Mouse (Mus musculus): ENCODE results near the gene Uts2b. TPM values are rescaled to one million over a fixed set of nuclear protein-coding genes. Genes with fewer than 3 reads are reported as not detected.

The Uts2b gene
- polyA plus RNA-seq, 1 experiment from 2014 or later: not detected

DNA sequence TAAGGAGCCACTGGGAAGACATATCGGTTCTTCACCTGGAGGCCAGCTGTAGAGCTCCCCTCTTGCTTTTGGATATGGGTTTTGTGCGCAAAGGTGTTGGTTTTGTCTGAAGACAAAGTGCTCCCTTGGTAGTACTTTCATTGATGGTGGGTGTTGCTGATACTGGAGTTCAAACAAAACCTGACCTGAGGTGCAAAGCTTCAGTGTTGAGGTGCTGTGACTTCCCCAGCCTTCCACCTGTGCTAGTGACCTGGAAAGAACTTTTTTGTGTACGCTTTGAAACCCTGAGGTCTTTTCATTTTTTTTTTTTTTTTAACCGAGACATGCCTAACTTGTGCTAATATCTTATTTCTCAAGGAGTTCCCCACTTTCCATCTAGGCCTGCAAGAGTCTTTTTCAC is 20.3 kb upstream of the Uts2b start:
- ATAC-seq (no peak), DNase-seq (ENCODE audit: low read depth, low spot score) (no peak)
- in situ Hi-C loops (cut with MboI; ENCODE audit: low pct_unique_long_range_greater_than_20kb): loop anchor here (10.0 kb wide), 1 partner anchor 786 kb away; no protein-coding TSS in a partner anchor
- no peak for TF ChIP-seq CTCF (IDR thresholded peaks at IDR 0.05)
- ChIA-PET CTCF (interaction anchor here (0.7 to 1.4 kb wide), 4 partner anchors 9 to 111 kb away, joined by 3 to 4 read pairs (median 3); no protein-coding TSS in a partner anchor), POLR2A (interaction anchor here (1.3 to 1.4 kb wide), 2 partner anchors 11 to 66 kb away, joined by 3 read pairs; no protein-coding TSS in a partner anchor)
- H3K27me3 ChIP-seq: no peaks in the 10 kb centered on the region

DNA sequence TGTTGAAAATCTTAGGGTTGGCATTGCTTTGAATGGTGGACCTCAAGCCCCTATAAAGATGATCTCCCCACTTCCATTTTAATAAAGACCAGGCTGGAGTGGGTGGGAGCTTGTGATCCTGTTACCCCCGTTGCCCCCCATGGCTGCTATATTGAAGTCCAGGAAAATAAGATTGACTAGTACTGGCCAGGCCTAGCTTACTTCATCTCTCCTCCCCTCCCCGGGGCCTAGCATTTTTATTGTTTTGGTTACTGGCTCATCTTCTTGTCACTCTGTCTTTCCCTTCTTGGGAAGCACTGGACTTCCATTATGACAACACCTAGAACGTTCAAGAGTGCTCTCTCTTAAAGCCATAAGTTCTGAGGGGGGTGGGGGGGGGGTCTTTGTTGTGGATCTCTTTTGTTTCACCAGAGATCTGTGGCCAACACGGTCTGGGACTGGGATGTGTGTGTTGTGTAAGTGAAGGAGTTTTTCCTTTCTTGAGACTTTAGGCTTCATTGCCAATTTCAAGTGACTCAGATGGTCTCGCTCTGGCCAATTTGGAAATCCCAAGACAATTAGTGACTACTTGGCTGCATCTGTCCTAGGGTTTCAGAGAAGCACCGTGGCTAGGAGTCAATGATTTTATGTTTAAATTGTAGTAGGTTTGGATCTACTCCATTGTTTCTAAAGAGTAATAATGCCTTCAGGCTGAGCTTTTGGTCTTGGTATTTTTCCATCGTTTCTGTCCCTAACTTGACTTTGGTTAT is 19.7 kb upstream of the Uts2b start:
- no peaks in the 10 kb centered on the region for H3K27me3 ChIP-seq
- in situ Hi-C loops (cut with MboI; ENCODE audit: low pct_unique_long_range_greater_than_20kb): loop anchor here (10.0 kb wide), 1 partner anchor 785 kb away; no protein-coding TSS in a partner anchor
- ChIA-PET CTCF (interaction anchor here (0.7 to 1.4 kb wide), 4 partner anchors 10 to 1048 kb away, joined by 3 read pairs; no protein-coding TSS in a partner anchor), POLR2A (interaction anchor here (1.3 to 1.4 kb wide), 2 partner anchors 12 to 65 kb away, joined by 3 read pairs; no protein-coding TSS in a partner anchor)
- DNase-seq (ENCODE audit: low read depth, low spot score) (peak; percentile 54), ATAC-seq (peak; percentile 17)
- TF ChIP-seq CTCF (IDR thresholded peaks at IDR 0.05): no peak

DNA sequence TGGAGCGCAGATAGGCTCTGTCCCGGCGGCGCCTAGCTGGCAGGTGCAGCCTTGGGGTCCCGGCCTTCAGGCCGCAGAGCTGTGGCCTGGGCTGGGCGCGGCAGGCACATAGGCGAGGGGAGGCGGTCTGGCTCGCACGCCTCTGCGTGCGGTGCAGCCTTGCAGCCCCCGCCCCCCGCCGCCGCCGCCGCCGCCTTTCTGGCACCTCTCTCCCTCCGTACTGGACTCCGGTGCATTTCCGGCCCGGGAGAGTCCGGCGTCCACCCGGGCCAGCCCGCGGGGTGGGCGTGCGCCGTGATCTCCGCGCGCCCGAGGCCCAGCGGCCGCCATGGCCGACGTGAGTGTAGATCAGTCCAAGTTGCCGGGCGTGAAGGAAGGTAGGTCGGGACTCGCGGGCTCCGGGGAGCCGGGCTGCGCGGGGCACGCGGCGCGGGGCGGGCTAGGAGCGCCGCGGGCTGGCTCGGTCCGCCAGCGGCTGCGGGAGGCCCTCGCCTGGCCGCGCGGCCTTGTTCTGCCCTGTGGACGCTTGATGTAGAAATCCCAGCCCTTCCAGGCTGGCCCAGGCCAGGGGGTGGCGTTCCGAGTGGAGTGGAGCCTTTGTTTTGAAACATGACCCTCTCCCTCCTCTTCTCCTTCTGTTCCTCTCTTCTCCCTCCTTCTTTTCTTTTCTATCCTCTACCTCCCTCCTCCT is 18.9 kb upstream of the Uts2b start, which contains the start of gene Ccdc50:
Ccdc50 (plus strand) TSS at position 109 of the 691 bp plus-strand sequence.
- DNase-seq (ENCODE audit: low read depth, low spot score): peak; percentile 22
- no peaks in the 10 kb centered on the region for H3K27me3 ChIP-seq
- no peak for TF ChIP-seq CTCF (IDR thresholded peaks at IDR 0.05)
- ChIA-PET CTCF (interaction anchor here (1.1 to 1.4 kb wide), 2 partner anchors 10 to 1048 kb away, joined by 3 read pairs; no protein-coding TSS in a partner anchor), POLR2A (interaction anchor here (1.3 kb wide), 1 partner anchor 64 kb away, joined by 3 read pairs; no protein-coding TSS in a partner anchor)
- in situ Hi-C loops (cut with MboI; ENCODE audit: low pct_unique_long_range_greater_than_20kb): no loop called here
- peak; percentile 89 for ATAC-seq

DNA sequence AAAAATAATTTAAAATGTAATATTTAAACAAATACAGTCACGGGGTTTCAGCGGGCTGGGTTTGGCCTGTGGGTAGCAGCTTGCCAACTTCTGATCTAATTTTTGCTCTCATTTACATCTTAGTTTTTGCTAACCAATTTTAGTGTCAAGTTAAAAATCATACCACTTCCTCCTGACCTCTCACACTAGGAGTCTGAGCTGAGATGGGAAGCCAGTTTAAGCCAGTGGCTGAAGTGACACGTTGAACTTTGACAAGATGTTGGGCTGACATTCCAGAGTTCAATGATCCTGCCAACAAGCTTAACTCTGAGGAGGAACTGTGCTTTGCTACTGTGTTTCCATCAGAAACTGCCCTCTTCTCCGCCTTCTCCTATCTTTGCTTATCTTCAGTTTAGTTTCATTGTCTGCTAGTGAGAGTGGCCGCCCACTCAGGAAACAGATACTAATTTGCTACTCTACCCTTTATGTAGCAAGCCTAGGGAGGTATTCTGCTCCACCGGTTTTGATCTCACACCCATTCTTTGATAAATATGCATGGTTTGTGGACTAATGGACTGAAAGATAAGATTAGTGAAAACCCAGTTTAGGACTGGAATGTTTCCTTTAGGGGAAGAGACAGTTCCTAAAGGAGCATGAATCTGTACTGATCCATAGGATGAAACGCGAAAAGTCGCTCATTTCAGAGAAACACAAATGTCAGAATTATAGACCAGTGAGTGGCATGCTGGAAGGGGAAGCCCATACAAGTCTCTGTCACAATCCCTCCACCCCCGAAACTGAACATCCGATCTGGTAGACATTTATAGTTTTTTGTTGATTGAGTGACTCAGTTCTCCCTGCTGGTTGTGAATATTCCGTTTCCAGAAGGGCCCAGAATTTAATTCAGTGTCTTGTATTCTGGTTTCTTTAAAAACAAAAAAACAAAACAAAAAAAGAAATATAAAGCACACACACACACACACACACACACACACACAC is 17.9 kb upstream of the Uts2b start:
- no peak for DNase-seq (ENCODE audit: low read depth, low spot score)
- no peak for ATAC-seq
- CTCF ChIA-PET: interaction anchor here (1.4 kb wide), 1 partner anchor 55 kb away, joined by 3 read pairs; no protein-coding TSS in a partner anchor

DNA sequence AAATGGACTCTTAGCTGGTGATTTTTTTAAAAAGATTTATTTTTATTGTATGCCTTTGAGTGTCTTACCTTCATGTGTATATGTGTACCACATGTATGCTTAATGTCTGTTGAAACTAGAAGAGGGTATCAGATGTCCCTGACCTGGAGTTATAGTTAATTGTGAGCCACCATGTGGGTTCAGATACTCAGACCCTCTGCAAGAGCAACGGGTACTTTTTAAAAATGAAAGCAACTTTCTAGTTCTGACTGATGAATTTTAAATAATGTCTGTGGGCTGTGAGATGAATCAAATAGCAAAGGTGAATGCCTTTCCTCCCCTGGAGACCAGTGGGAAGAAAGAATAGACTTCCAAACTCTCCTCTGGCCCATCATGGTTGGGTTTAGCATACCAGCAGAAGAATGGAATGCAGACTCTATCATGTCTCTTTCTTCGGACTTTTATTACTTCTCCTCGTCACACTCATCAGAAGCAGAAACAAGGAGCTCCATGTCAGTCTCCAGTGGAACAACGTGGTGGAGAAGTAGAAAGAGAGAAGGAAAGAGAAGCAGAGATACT is 16.9 kb upstream of the Uts2b start:
- H3K27me3 ChIP-seq: no peaks in the 10 kb centered on the region
- DNase-seq (ENCODE audit: low read depth, low spot score) (no peak), ATAC-seq (no peak)
- TF ChIP-seq CTCF (IDR thresholded peaks at IDR 0.05): no peak
- in situ Hi-C loops (cut with MboI; ENCODE audit: low pct_unique_long_range_greater_than_20kb): no loop called here
- CTCF ChIA-PET: interaction anchor here (1.3 to 1.4 kb wide), 2 partner anchors 56 to 121 kb away, joined by 3 read pairs; no protein-coding TSS in a partner anchor
- POLR2A ChIA-PET: no interaction called here

More for the DNA sequence above, 17.9 kb upstream of the Uts2b start:
- in situ Hi-C loops (cut with MboI; ENCODE audit: low pct_unique_long_range_greater_than_20kb): no loop called here
- TF ChIP-seq CTCF (IDR thresholded peaks at IDR 0.05): no peak
- H3K27me3 ChIP-seq: no peaks in the 10 kb centered on the region
- POLR2A ChIA-PET: no interaction called here

DNA sequence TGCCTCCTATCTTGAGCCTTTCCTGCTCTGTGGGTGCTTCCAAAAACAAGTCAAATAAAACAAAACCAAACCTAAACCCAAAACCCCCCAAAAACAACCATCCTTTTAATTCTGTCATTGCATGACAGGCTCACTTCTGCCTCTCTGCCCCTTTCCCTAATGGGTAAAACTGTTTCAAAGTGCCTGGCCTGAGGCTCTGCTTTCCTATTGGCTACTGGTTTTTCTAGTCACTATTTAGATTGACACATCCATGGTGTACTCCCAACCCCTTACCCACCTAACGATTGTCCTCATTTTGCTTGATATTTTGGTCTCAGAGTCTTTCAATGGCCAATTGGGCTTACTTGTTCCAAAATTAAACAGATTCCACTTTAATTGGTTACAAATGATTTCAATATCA is 15.6 kb upstream of the Uts2b start:
- CTCF ChIA-PET: interaction anchor here (1.3 kb wide), 1 partner anchor 120 kb away, joined by 3 read pairs; no protein-coding TSS in a partner anchor
- no peaks in the 10 kb centered on the region for H3K27me3 ChIP-seq
- ATAC-seq: no peak

DNA sequence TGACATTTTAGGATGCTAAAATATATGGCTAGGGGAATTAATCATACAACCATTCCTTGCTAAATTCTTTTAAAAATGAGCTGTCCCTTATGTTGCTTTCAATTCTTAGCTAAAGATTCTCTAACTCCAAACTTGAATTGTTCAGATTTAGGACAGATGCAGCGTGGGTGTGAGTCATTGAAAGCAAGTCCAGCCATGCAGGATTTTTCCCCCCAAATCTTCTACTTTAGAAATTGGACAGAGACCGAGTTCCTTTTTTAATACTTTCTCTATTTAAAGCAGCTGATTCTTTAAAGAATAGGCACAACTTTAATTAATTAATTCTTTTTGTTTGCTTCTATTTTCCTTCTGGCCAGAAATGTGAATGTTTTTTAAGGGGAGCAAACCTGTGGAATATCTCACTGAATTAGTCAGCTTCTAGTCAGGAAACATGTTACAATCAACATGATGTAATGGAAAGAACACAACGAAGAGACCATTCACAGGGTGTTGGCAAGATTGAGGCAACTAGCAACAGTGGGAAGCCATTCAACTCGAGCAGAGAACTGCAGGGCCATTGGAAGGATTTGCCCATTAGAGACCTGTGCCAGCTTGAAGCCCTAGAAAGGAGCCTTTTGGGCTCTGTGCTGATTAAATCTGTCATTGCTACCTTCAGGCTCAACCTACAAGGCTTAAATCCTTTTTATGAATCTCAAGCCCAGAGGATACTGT is 15.0 kb upstream of the Uts2b start:
- no peak for ATAC-seq
- no peaks in the 10 kb centered on the region for H3K27me3 ChIP-seq
- in situ Hi-C loops (cut with MboI; ENCODE audit: low pct_unique_long_range_greater_than_20kb): no loop called here
- no peak for TF ChIP-seq CTCF (IDR thresholded peaks at IDR 0.05)
- DNase-seq (ENCODE audit: low read depth, low spot score): no peak
- ChIA-PET CTCF (interaction anchor here (1.1 kb wide), 1 partner anchor 14 kb away, joined by 3 read pairs; no protein-coding TSS in a partner anchor), POLR2A (interaction anchor here (0.6 kb wide), 1 partner anchor 56 kb away, joined by 3 read pairs; no protein-coding TSS in a partner anchor)

More for the DNA sequence above, 15.6 kb upstream of the Uts2b start:
- no peak for DNase-seq (ENCODE audit: low read depth, low spot score)
- POLR2A ChIA-PET: no interaction called here
- in situ Hi-C loops (cut with MboI; ENCODE audit: low pct_unique_long_range_greater_than_20kb): no loop called here
- no peak for TF ChIP-seq CTCF (IDR thresholded peaks at IDR 0.05)

DNA sequence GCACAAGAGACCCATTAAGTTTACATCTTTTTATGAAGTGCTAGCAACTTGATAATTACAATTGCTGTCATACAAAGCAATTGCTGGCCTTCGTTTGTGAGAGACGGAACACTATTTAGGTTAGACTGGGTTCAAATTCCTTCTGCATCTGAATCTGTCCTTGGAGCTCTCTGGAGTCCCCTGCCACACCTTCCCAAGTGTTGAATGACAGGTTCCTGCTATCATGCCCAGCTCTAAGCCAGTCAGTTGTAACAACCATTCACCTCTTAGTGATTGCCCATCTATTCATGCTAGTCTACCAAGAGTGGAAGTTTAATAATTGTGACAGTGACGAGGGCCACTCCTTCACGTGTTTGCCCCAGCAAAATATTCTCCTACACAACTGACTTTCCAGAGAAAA is 12.2 kb upstream of the Uts2b start:
- CTCF ChIA-PET: interaction anchor here (1.1 kb wide), 1 partner anchor 9 kb away, joined by 3 read pairs; no protein-coding TSS in a partner anchor
- in situ Hi-C loops (cut with MboI; ENCODE audit: low pct_unique_long_range_greater_than_20kb): no loop called here
- ATAC-seq (no peak), DNase-seq (ENCODE audit: low read depth, low spot score) (no peak)
- POLR2A ChIA-PET: no interaction called here
- no peak for TF ChIP-seq CTCF (IDR thresholded peaks at IDR 0.05)
- no peaks in the 10 kb centered on the region for H3K27me3 ChIP-seq

DNA sequence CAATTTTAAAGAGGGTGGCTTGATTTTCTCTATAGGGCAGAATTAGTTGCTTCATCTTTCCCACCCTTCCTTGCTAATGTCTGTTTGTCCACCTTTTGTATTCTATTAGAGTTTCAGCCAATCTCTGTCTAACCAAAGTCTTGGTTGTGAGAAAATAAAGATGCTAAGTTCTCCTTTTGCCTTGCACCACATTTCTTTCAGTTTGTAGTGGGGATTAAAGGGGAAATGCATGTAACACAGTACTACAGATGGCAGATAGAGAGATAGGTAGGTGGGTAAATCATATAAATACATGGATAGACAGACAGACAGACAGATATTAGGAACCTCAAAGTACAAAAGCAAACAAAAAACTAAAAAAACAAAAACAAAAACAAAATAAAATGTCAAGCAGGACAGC is 6.5 kb upstream of the Uts2b start:
- CTCF ChIA-PET: interaction anchor here (1.0 kb wide), 1 partner anchor 10 kb away, joined by 3 read pairs; no protein-coding TSS in a partner anchor
- in situ Hi-C loops (cut with MboI; ENCODE audit: low pct_unique_long_range_greater_than_20kb): no loop called here
- no peaks in the 10 kb centered on the region for H3K27me3 ChIP-seq
- no peak for DNase-seq (ENCODE audit: low read depth, low spot score)
- POLR2A ChIA-PET: no interaction called here
- no peak for ATAC-seq
- no peak for TF ChIP-seq CTCF (IDR thresholded peaks at IDR 0.05)
